Mouse (Mus musculus) neural tube, embryonic 11.5 days (tissue): ENCODE results near the gene Lipc. TPM values are rescaled to one million over a fixed set of nuclear protein-coding genes. Genes with fewer than 3 reads are reported as not detected.

ENCODE experiments used
- ATAC-seq: fragments of 200-750 bp; cut with Nextera tagmentation; 2 replicates; pipeline ENCODE4 v1.8.0; 2017; ENCODE audit warnings: moderate number of reproducible peaks, mild to moderate bottlenecking, moderate TSS enrichment, moderate library complexity; ENCODE audit not compliant: insufficient read depth, low FRiP score, low TSS enrichment
- DNase-seq: peaks from one replicate; pipeline ENCODE4 v3.0.0-alpha.2; 2015; ENCODE audit warnings: low spot score
- H3K27ac ChIP-seq: fragments of 300-500 bp; sonication (generic); 2 replicates; pipeline ENCODE4 v1.5.1; 2014; ENCODE audit warnings: low read depth, mild to moderate bottlenecking, low read length
- H3K27me3 ChIP-seq: fragments of 300-500 bp; sonication (generic); 2 replicates; pipeline ENCODE4 v1.6.1; 2014; ENCODE audit warnings: mild to moderate bottlenecking, low read length, mixed read lengths; ENCODE audit not compliant: control insufficient read depth, insufficient read depth
- H3K36me3 ChIP-seq: fragments of 300-500 bp; sonication (generic); 2 replicates; pipeline ENCODE4 v1.6.1; 2014; ENCODE audit warnings: mild to moderate bottlenecking, low read length, moderate library complexity, mixed read lengths; ENCODE audit not compliant: control insufficient read depth, insufficient read depth
- H3K4me1 ChIP-seq: fragments of 300-500 bp; sonication (generic); 2 replicates; pipeline ENCODE4 v1.6.1; 2014; ENCODE audit warnings: low read length, mixed read lengths; ENCODE audit not compliant: control insufficient read depth, insufficient read depth
- H3K4me2 ChIP-seq: fragments of 300-500 bp; sonication (generic); 2 replicates; pipeline ENCODE4 v1.6.1; 2014; ENCODE audit warnings: low read depth, mild to moderate bottlenecking, moderate library complexity
- H3K4me3 ChIP-seq: fragments of 300-500 bp; sonication (generic); 2 replicates; pipeline ENCODE4 v1.5.1; 2014; ENCODE audit warnings: low read depth, low read length
- H3K9ac ChIP-seq: fragments of 300-500 bp; sonication (generic); 2 replicates; pipeline ENCODE4 v1.6.1; 2014; ENCODE audit warnings: mild to moderate bottlenecking, low read length
- H3K9me3 ChIP-seq: fragments of 300-500 bp; sonication (generic); 2 replicates; pipeline ENCODE4 v1.6.1; 2016; ENCODE audit warnings: low read length; ENCODE audit not compliant: control insufficient read depth
- WGBS: fragments of 180-500 bp; shearing (Covaris S2); extraction: QIAGEN DNeasy Blood & Tissue Kit; methylation state at CpG from one replicate; pipeline ENCODE4 v1.1.7; 2014; 5-methylcytosine and 5-hydroxymethylcytosine counted together
- polyA plus RNA-seq: library from polyadenylated mRNA; unstranded; fragments of >200 nt; fragmentation: Nextera tagmentation; extraction: Ambion mirVana; gene quantifications from 2 replicates; pipeline ENCODE4 v1.2.1, GENCODE M21; 2014

The Lipc gene
- polyA plus RNA-seq, 1 experiment from 2014 or later = not detected

GRCm38 (mm10) chr9:70914659-70915355 lies 37.2 kb downstream of the Lipc start:
- ATAC-seq (no peak), DNase-seq (no peak)
- Histone ChIP-seq H3K9me3 (no peaks in the 10 kb centered on the region), H3K4me1 (no peaks in the 10 kb centered on the region), H3K27ac (no peak overlapping the region), H3K36me3 (no peaks in the 10 kb centered on the region), H3K4me2 (no peak overlapping the region), H3K4me3 (no peak overlapping the region), H3K9ac (no peak overlapping the region), H3K27me3 (no peaks in the 10 kb centered on the region)
- WGBS = 59% methylated on average over 10 of the region's 10 CpGs

GRCm38 (mm10) chr9:70911163-70911562 lies 40.9 kb downstream of the Lipc start:
- peak overlapping the region; percentile 35; the same call in 1 of the 2 replicates for H3K27ac ChIP-seq
- DNase-seq (no peak), ATAC-seq (no peak)
- H3K9ac ChIP-seq = no peak overlapping the region
- H3K9me3 ChIP-seq = no peaks in the 10 kb centered on the region
- H3K36me3 ChIP-seq = no peaks in the 10 kb centered on the region
- no peak overlapping the region for H3K4me3 ChIP-seq
- WGBS = 75% methylated on average over 4 of the region's 4 CpGs
- H3K4me1 ChIP-seq = no peaks in the 10 kb centered on the region
- H3K4me2 ChIP-seq = no peak overlapping the region
- no peaks in the 10 kb centered on the region for H3K27me3 ChIP-seq

- ATAC-seq (no peak), DNase-seq (no peak)
- no peak overlapping the region for H3K4me2 ChIP-seq
- no peaks in the 10 kb centered on the region for H3K36me3 ChIP-seq
- H3K9ac ChIP-seq = no peak overlapping the region
- no peak overlapping the region for H3K4me3 ChIP-seq
- WGBS = 83% methylated on average over 6 of the region's 6 CpGs
- no peaks in the 10 kb centered on the region for H3K27me3 ChIP-seq
- no peaks in the 10 kb centered on the region for H3K4me1 ChIP-seq
- no peak overlapping the region for H3K27ac ChIP-seq
- no peaks in the 10 kb centered on the region for H3K9me3 ChIP-seq
These were observed 41.7 kb downstream of the Lipc start for GRCm38 (mm10) chr9:70910351-70910750.

- H3K4me2 ChIP-seq = no peak overlapping the region
- ATAC-seq (no peak), DNase-seq (no peak)
- no peak overlapping the region for H3K9ac ChIP-seq
- H3K27ac ChIP-seq = no peak overlapping the region
- no peaks in the 10 kb centered on the region for H3K9me3 ChIP-seq
- 93% methylated on average over 11 of the region's 11 CpGs for WGBS
- no peaks in the 10 kb centered on the region for H3K36me3 ChIP-seq
- H3K4me3 ChIP-seq = no peak overlapping the region
- H3K4me1 ChIP-seq = no peaks in the 10 kb centered on the region
- no peaks in the 10 kb centered on the region for H3K27me3 ChIP-seq
These were observed 49.0 kb downstream of the Lipc start for GRCm38 (mm10) chr9:70902821-70903730.

- no peak for DNase-seq
These were observed 57.8 kb downstream of the Lipc start for GRCm38 (mm10) chr9:70894201-70894600.

GRCm38 (mm10) chr9:70893526-70893925 lies 58.5 kb downstream of the Lipc start:
- no peak overlapping the region for H3K4me2 ChIP-seq
- no peaks in the 10 kb centered on the region for H3K4me1 ChIP-seq
- WGBS = 61% methylated on average over 3 of the region's 3 CpGs
- ATAC-seq (no peak), DNase-seq (peak; percentile 14)
- no peak overlapping the region for H3K27ac ChIP-seq
- no peak overlapping the region for H3K4me3 ChIP-seq
- H3K9me3 ChIP-seq = no peaks in the 10 kb centered on the region
- no peaks in the 10 kb centered on the region for H3K27me3 ChIP-seq
- no peak overlapping the region for H3K9ac ChIP-seq
- H3K36me3 ChIP-seq = no peaks in the 10 kb centered on the region

More at GRCm38 (mm10) chr9:70894201-70894600, 57.8 kb downstream of the Lipc start:
- Histone ChIP-seq H3K27me3 (no peaks in the 10 kb centered on the region), H3K4me1 (no peaks in the 10 kb centered on the region), H3K9ac (no peak overlapping the region), H3K9me3 (no peaks in the 10 kb centered on the region), H3K36me3 (no peaks in the 10 kb centered on the region), H3K27ac (no peak overlapping the region), H3K4me2 (no peak overlapping the region), H3K4me3 (no peak overlapping the region)
- 93% methylated on average over 1 of the region's 1 CpGs for WGBS
- no peak for ATAC-seq

- Histone ChIP-seq H3K4me1 (no peaks in the 10 kb centered on the region), H3K4me2 (no peak overlapping the region), H3K36me3 (no peaks in the 10 kb centered on the region), H3K27me3 (no peaks in the 10 kb centered on the region), H3K9ac (no peak overlapping the region), H3K9me3 (no peaks in the 10 kb centered on the region), H3K4me3 (no peak overlapping the region), H3K27ac (no peak overlapping the region)
- 87% methylated on average over 5 of the region's 5 CpGs for WGBS
- DNase-seq (no peak), ATAC-seq (no peak)
These were observed 59.4 kb downstream of the Lipc start for GRCm38 (mm10) chr9:70892627-70893026.

GRCm38 (mm10) chr9:70891431-70892133 lies 60.4 kb downstream of the Lipc start:
- DNase-seq (no peak), ATAC-seq (no peak)
- no peaks in the 10 kb centered on the region for H3K27me3 ChIP-seq
- H3K27ac ChIP-seq = no peak overlapping the region
- no peak overlapping the region for H3K4me2 ChIP-seq
- 53% methylated on average over 8 of the region's 8 CpGs for WGBS
- no peak overlapping the region for H3K9ac ChIP-seq
- H3K4me1 ChIP-seq = no peaks in the 10 kb centered on the region
- H3K9me3 ChIP-seq = no peaks in the 10 kb centered on the region
- H3K36me3 ChIP-seq = no peaks in the 10 kb centered on the region
- no peak overlapping the region for H3K4me3 ChIP-seq
